Mouse (Mus musculus): Measurements from ENCODE around the gene Mypn.

Gene Mypn

DNA sequence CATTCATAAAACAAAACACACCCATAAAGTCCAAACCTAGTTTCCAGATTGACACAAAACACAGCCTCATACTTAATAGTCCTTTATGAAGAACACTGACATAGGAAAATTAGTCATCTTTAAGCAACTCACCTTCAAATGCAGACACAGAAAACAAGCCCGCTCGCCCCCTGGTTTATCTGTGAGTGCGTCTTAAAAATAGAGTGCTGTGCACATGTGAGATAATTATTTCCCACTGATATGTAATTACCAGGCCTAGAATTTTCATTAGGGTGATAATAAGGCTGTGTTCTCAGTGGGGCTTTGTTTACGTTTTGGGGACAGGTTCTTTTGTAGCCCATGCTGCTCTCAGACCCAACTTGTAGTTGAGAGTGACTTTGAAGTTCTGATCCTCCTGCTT is 4.7 kb downstream of the Mypn start:
- no peak for DNase-seq (ENCODE audit: low spot score in 2 of 2)

DNA sequence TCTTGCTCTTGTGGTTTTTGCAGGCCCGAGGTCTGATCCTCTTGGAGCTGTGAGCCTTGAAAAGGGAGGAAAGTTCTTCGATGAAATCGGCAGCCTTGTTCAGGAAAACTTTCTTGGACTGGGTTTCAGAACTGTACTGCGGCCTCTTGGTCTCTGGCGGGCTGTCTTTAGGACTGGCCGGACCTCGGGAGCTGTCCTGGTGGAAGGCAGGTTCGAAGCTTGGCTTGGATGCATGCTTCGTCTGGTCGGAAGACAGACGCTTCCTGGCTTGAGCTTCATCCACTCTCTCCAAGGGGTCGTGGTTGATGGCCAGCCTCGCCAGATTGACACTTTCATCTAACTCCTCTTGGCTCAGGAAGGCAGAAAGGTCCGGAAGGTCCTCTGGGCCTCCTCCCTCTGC is 11.0 kb downstream of the Mypn start:
- DNase-seq (ENCODE audit: low spot score in 2 of 2) = no peak

DNA sequence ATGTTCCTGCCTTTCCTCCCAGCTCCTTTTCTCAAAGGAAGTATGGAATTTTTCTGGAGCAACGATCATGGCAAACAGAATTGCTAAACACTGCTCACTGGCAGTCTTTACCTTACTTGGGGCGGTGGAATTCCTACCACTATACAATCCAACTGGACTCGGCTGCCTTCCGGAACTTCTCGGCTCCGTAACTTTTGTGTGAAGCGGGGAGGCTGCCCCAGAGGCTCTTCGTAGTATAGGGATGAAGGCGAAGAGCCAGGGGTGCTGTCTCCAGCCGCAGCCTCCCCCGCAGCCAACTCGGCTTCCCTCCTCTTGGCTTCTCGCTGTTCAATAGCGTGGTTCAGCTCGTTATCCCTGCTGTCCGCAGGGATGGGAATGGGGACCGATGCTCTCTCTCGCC is 11.5 kb downstream of the Mypn start:
- DNase-seq (ENCODE audit: low spot score in 2 of 2) = no peak

- no peak for DNase-seq (ENCODE audit: low spot score in 2 of 2)
Measured at GRCm38 (mm10) chr10:63184451-63184850, 19.3 kb downstream of the Mypn start.

GRCm38 (mm10) chr10:63182177-63182768 is 21.5 kb downstream of the Mypn start:
- no peak for DNase-seq (ENCODE audit: low spot score in 2 of 2)

DNA sequence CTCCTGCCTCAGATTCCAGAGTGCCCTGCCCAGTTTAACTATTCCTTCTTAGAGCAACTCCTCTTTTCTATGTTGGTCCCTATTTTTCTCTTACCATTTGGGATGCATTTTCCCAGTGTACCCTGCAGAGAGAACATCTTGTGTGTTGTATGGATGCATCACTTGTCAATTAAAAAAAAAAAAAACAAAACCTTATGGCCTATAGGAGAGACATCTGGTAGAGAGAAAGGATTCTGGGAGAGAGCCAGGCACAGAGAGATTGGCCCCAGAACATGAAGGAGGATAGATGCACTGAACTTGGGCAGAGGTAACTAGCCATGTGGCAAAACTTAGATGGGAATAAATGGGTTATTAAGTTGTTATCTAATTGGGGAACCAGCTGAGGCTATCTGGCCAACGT is 22.6 kb downstream of the Mypn start:
- no peak for DNase-seq (ENCODE audit: low spot score in 2 of 2)

DNA sequence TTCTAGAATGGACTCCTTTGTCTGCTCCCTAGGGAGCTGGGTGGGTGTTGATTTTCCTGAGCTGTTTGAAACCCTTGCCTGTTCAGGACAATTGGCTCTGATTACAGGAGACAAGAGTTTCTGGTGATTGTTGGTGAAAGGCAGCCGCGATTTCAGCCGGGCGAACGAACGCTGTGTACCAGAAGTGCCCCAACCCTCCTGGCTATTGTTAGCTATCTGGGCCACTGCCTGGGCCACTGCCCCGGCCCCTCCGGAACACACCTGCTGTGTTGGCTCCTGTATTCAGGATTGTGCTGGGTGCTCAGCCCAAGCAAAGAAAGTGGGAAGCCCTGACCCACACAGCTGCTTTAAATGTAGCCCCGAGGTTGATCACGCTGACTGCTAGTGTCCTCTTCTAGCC is 24.2 kb downstream of the Mypn start:
- no peak for DNase-seq (ENCODE audit: low spot score in 2 of 2)

GRCm38 (mm10) chr10:63178318-63178717 is 25.4 kb downstream of the Mypn start:
- no peak for DNase-seq (ENCODE audit: low spot score in 2 of 2)

- no peak for DNase-seq (ENCODE audit: low spot score in 2 of 2)
Measured at GRCm38 (mm10) chr10:63177286-63178140, 26.2 kb downstream of the Mypn start.

- DNase-seq (ENCODE audit: low spot score in 2 of 2) = no peak
Measured at GRCm38 (mm10) chr10:63176471-63176931, 27.3 kb downstream of the Mypn start.

- no peak for DNase-seq (ENCODE audit: low spot score in 2 of 2)
Measured at GRCm38 (mm10) chr10:63172089-63172488, 31.7 kb downstream of the Mypn start.

DNA sequence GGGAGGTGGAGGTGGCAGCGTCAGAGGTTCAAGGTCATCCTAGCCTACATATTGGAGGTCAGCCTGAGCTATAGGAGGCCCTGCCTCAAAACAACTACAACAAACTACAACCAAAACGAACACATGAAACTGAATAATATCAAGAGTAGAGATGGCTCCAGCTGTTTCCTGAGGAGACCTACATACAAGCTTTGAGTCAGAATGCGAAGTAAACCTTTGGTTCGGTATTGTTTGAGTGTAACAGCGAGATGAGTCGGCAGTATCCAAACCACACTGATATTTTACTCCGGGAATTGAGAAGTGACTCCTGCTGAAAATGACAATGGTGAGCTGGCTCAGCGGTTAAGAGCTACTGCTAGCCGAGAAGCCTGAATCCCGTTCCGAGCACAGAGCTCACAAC is 34.2 kb downstream of the Mypn start:
- no peak for DNase-seq (ENCODE audit: low spot score in 2 of 2)

DNA sequence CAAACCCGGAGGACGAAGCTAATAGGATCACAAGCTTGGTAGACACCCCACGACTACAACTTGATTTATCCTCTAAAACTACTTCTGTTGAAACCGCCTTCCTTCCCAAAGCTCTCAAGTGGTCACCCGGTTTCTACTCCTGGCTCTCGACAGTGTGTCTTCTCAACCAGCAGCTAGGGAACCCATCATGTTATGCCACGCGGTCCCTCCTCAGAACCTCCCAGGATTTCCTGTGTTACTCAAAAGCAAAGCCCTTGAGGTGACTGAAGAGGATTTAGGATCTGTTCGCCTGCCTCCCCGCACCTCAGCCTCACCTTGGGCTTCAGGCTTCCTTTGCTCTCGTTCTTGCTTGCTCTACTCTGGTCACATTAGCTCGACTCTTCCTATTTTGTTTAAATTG is 35.6 kb downstream of the Mypn start:
- DNase-seq (ENCODE audit: low spot score in 2 of 2) = no peak

GRCm38 (mm10) chr10:63167241-63167995 is 36.3 kb downstream of the Mypn start:
- DNase-seq (ENCODE audit: low spot score in 2 of 2) = no peak

- no peak for DNase-seq (ENCODE audit: low spot score in 2 of 2)
Measured at GRCm38 (mm10) chr10:63165752-63166412, 37.9 kb downstream of the Mypn start.

GRCm38 (mm10) chr10:63161240-63161639 is 42.5 kb downstream of the Mypn start:
- no peak for DNase-seq (ENCODE audit: low spot score in 2 of 2)

DNA sequence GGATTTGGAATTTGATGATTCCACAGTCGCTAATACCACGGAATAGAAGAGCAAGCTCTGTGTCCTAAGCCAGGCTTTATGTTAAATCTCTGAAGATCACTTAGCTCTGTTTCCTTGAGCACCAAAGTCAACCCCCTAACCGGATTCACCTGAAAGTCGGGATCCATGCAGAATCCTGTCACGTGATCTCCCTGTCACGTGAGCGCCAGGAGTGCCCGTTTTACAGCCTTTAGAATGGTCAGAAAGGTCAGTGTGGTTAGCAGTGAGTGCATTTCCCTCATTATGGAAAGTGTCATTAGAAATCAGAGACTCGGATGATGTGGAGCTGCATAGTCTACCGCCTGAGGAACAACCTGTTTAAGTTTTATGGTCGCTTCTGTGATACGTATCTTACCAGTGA is 43.1 kb downstream of the Mypn start:
- DNase-seq (ENCODE audit: low spot score in 2 of 2) = no peak

DNA sequence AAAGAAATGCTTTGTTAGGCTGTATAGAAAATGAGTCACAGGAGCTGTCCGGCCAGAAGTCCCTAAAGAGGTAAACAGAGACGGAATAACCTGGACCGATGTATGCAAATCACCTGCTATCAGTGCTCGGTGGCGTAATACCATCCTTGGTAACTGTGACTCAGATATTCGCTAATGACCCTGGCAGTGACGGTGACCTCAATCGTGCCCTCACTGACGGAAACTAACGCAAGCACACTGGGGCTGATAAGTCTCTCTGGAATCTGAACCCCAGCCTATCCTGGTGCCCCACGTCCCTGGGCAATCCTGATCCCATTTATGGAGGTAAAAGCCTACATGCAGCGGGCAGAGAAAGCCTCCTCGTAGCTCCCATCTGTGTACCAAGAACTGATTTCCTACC is 45.6 kb downstream of the Mypn start:
- no peak for DNase-seq (ENCODE audit: low spot score in 2 of 2)

- no peak for DNase-seq (ENCODE audit: low spot score in 2 of 2)
Measured at GRCm38 (mm10) chr10:63157491-63157890, 46.3 kb downstream of the Mypn start.

GRCm38 (mm10) chr10:63156919-63157318 is 46.8 kb downstream of the Mypn start:
- DNase-seq (ENCODE audit: low spot score in 2 of 2) = peak; percentile 69 to 70

- no peak for DNase-seq (ENCODE audit: low spot score in 2 of 2)
Measured at GRCm38 (mm10) chr10:63156351-63156750, 47.4 kb downstream of the Mypn start.
